Mouse (Mus musculus): Measurements from ENCODE around the gene Gm13083. TPM values are rescaled to one million over a fixed set of nuclear protein-coding genes. Genes with fewer than 3 reads are reported as not detected.
"Not testable (repeated sequence)": the region's sequence is repeated elsewhere in the genome, so short reads cannot be mapped to it uniquely, and the experiment has no call there.

Gm13083 gene
- not detected in 2 replicates for polyA plus RNA-seq (2014; fragmentation: Nextera tagmentation; extraction: Ambion mirVana)

DNA sequence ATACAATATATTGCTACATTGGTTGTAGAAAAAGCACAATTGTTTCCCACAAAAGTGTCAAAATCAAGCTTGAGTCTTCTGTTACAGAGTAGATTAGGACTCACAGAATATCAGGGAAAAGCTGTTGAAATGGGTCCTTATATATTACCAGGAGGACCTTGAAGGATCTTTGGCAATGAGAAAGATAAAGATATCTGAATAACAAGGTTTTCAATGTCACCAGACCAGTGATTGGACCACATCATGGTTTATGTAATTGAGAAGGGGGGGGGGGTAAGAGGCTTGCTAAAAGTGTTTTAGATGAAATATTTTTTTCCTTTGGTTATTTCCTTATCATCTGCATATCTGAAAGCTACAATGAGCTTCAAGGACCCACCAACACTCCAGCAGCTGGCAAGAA lies at the start of gene Gm13083:
Gm13083 (plus strand) TSS at position 301 of the 400 bp plus-strand sequence.
- not testable (repeated sequence) for ATAC-seq (replicated peaks; ENCODE audit: low FRiP score); H3K4me2 ChIP-seq; H3K27ac ChIP-seq (ENCODE audit: low read depth, low read length); H3K4me1 ChIP-seq (replicated peaks; ENCODE audit: control insufficient read depth, insufficient read depth, low read length); DNase-seq (ENCODE audit: low spot score); H3K36me3 ChIP-seq (ENCODE audit: control insufficient read depth, insufficient read depth, low read length); H3K27me3 ChIP-seq (replicated peaks; ENCODE audit: control insufficient read depth, insufficient read depth, low read length); H3K9me3 ChIP-seq (ENCODE audit: control insufficient read depth, low read length); H3K4me3 ChIP-seq (ENCODE audit: low read depth, low read length); H3K9ac ChIP-seq (ENCODE audit: low read depth, low read length)

GRCm38 (mm10) chr4:143611927-143612326 lies 2.9 kb upstream of the Gm13083 start:
- not testable (repeated sequence) for H3K4me3 ChIP-seq (ENCODE audit: low read depth, low read length); ATAC-seq (replicated peaks; ENCODE audit: low FRiP score)
- 76% methylated on average over 9 of the region's 9 CpGs for WGBS

GRCm38 (mm10) chr4:143618101-143618500 lies 3.3 kb downstream of the Gm13083 start:
- WGBS, result 73% methylated on average over 4 of the region's 4 CpGs

More at GRCm38 (mm10) chr4:143611927-143612326, 2.9 kb upstream of the Gm13083 start:
- not testable (repeated sequence) for DNase-seq (ENCODE audit: low spot score); H3K9ac ChIP-seq (ENCODE audit: low read depth, low read length); H3K4me2 ChIP-seq; H3K27ac ChIP-seq (ENCODE audit: low read depth, low read length); H3K9me3 ChIP-seq (ENCODE audit: control insufficient read depth, low read length); H3K36me3 ChIP-seq (ENCODE audit: control insufficient read depth, insufficient read depth, low read length); H3K27me3 ChIP-seq (replicated peaks; ENCODE audit: control insufficient read depth, insufficient read depth, low read length); H3K4me1 ChIP-seq (replicated peaks; ENCODE audit: control insufficient read depth, insufficient read depth, low read length)

DNA sequence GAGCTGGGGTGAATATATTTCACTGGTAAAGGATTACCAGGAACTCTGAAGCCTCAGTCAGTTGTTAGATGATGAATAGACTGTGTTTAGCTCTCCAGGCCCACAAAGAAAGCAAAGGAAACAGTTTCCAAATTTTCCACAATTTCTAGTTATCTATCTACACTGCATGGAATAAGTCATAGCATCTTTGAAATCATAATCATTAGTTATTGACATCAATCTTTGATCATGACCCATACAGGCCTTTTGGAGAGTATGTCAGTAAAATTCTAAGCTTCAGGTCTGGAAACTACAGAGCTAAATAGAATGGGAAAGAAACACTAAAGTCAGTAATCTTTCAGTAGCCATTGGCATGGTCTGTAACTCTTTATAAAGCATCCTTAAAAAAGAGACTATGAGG lies 42.3 kb downstream of the Gm13083 start, which contains the start of gene Gm13088:
Gm13088 (minus strand) TSS at position 101 of the 400 bp plus-strand sequence.
- not testable (repeated sequence) for H3K27me3 ChIP-seq (replicated peaks; ENCODE audit: control insufficient read depth, insufficient read depth, low read length); H3K36me3 ChIP-seq (ENCODE audit: control insufficient read depth, insufficient read depth, low read length); H3K4me2 ChIP-seq; H3K4me3 ChIP-seq (ENCODE audit: low read depth, low read length); ATAC-seq (replicated peaks; ENCODE audit: low FRiP score); H3K9ac ChIP-seq (ENCODE audit: low read depth, low read length); H3K9me3 ChIP-seq (ENCODE audit: control insufficient read depth, low read length); DNase-seq (ENCODE audit: low spot score); H3K27ac ChIP-seq (ENCODE audit: low read depth, low read length); H3K4me1 ChIP-seq (replicated peaks; ENCODE audit: control insufficient read depth, insufficient read depth, low read length)

More at GRCm38 (mm10) chr4:143618101-143618500, 3.3 kb downstream of the Gm13083 start:
- not testable (repeated sequence) for H3K4me2 ChIP-seq; ATAC-seq (replicated peaks; ENCODE audit: low FRiP score); H3K4me3 ChIP-seq (ENCODE audit: low read depth, low read length); H3K9me3 ChIP-seq (ENCODE audit: control insufficient read depth, low read length); H3K4me1 ChIP-seq (replicated peaks; ENCODE audit: control insufficient read depth, insufficient read depth, low read length); H3K9ac ChIP-seq (ENCODE audit: low read depth, low read length); H3K27ac ChIP-seq (ENCODE audit: low read depth, low read length); H3K27me3 ChIP-seq (replicated peaks; ENCODE audit: control insufficient read depth, insufficient read depth, low read length); DNase-seq (ENCODE audit: low spot score); H3K36me3 ChIP-seq (ENCODE audit: control insufficient read depth, insufficient read depth, low read length)

Other genes starting within 250 kb of the Gm13083 start
- gene Pramel1, start 220.6 kb upstream of the Gm13083 start, polyA plus RNA-seq (2014; fragmentation: Nextera tagmentation; extraction: Ambion mirVana), result not detected in 2 replicates
- 9.0 and 11.5 TPM in 2 replicates for gene Pramef8, start 202.6 kb upstream of the Gm13083 start, polyA plus RNA-seq (2014; fragmentation: Nextera tagmentation; extraction: Ambion mirVana)
- not detected in 2 replicates for gene Oog4, start 164.7 kb upstream of the Gm13083 start, polyA plus RNA-seq (2014; fragmentation: Nextera tagmentation; extraction: Ambion mirVana)
- gene Gm13043, start 103.7 kb upstream of the Gm13083 start, polyA plus RNA-seq (2014; fragmentation: Nextera tagmentation; extraction: Ambion mirVana), result not detected in 2 replicates
- not detected in 2 replicates for gene Gm13040, start 79.0 kb upstream of the Gm13083 start, polyA plus RNA-seq (2014; fragmentation: Nextera tagmentation; extraction: Ambion mirVana)
- not detected in 2 replicates for gene BC080695, start 63.3 kb upstream of the Gm13083 start, polyA plus RNA-seq (2014; fragmentation: Nextera tagmentation; extraction: Ambion mirVana)
- gene Gm13057, start 63.3 kb upstream of the Gm13083 start, polyA plus RNA-seq (2014; fragmentation: Nextera tagmentation; extraction: Ambion mirVana), result not detected in 2 replicates
- not detected in 2 replicates for gene Gm13088, start 42.2 kb downstream of the Gm13083 start, polyA plus RNA-seq (2014; fragmentation: Nextera tagmentation; extraction: Ambion mirVana)
- not detected in 2 replicates for gene Gm13089, start 87.7 kb downstream of the Gm13083 start, polyA plus RNA-seq (2014; fragmentation: Nextera tagmentation; extraction: Ambion mirVana)
- gene Gm13078, start 104.5 kb downstream of the Gm13083 start, polyA plus RNA-seq (2014; fragmentation: Nextera tagmentation; extraction: Ambion mirVana), result not detected in 2 replicates
- not detected in 2 replicates for gene Gm13023, start 174.3 kb downstream of the Gm13083 start, polyA plus RNA-seq (2014; fragmentation: Nextera tagmentation; extraction: Ambion mirVana)
- gene Gm13084, start 201.1 kb downstream of the Gm13083 start, polyA plus RNA-seq (2014; fragmentation: Nextera tagmentation; extraction: Ambion mirVana), result not detected in 2 replicates
- gene Gm13103, start 231.5 kb downstream of the Gm13083 start, polyA plus RNA-seq (2014; fragmentation: Nextera tagmentation; extraction: Ambion mirVana), result not detected in 2 replicates